Mouse (Mus musculus): ENCODE data around the gene Plppr3.

The Plppr3 gene

DNA sequence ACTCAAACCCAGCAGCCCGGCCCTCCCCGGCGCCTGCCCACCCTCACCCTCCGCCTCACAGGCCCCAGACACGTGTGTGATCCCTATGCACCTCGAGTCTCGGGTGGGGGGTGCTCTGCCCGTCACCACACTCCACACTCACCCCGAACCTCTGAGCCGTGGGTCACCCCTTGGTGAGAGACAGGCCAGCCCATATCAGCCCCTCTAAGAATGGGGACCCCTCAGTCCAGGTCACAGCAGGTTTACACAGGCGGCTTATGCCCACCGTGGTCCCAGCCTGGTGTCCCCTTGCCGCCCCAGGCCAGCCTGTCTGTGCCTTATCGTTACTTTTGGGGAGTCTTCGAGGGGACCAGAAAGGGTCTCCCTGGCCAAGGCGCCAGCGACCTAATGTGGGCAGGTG, 54.8 kb downstream of the Plppr3 start:
- DNase-seq (ENCODE audit: low spot score in 2 of 2), result no peak

DNA sequence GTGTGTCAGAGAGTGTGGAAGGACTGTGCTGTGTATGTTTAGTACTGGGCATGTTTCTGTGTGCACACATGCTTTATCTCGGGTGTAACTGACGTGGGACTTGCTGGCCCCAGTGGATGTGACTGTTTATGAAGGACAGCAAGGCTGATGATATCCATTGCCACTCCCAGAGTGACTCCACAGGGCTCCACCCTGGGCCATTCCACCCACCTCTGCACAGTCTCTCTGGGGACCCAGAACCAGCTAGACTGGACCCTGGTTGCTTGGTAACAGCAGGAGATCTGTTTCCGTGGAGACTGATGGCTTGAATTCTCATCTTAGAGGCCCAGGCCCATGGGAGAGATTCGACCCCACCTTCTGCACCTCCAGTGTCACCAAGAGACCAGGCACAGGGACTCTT, 56.2 kb downstream of the Plppr3 start:
- no peak for DNase-seq (ENCODE audit: low spot score in 2 of 2)

DNA sequence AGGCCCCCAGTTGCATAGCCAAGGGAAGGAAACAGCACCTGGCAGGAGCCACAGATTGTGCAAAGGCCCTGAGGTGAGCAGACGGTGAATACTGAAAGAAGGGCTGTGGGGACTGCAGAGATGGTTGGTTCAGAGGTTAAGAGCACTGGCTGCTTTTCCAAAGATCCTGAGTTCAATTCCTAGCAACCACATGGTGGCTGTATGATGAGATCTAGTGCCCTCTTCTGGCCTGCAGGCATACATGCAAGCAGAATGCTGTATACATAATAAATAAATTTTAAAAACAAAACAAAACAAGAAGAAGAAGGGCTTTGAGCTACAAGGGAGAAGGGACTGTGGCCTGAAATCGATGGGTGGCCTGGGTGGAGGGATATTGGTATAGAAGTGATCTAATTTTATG, 57.3 kb downstream of the Plppr3 start:
- DNase-seq (ENCODE audit: low spot score in 2 of 2), result no peak

DNA sequence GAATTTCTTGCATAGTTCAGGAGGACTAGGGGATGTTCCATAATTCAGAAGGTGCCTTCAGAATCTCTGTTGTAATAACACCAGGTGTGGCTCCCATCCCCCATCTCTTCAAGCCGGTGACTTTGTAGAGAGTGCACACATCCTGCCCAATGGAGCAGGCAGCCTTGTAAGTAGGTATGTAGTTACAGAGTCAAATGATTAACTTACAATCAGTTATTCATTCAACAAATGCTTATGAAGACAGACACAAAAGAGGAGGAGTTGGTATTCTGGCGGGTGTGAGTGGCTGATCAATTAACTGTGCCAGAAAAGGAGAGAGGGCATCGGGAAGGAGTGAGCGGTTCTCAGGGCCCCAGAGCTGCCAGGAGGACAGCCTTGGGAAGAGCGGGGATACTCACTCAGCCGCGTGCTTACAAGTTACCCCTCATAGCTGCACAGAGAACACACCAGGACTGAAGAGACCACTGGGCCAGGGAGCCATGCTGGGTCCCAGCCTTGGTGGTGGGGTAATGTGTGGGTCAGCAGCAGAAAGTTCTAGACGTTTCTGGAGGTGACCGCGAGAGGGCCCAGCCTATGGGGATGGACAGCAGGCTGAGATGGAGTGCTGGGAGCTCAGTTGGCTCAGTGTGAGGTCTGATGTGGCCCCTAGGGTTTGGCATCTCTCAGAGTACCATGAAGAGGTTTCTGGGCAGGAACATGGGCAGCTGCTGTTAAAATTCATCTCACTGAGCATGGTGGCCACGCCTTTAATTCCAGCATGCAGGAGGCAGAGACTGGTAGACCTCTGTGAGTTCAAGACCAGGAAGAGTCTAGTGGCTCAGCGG, 58.6 kb downstream of the Plppr3 start:
- no peak for DNase-seq (ENCODE audit: low spot score in 2 of 2)

DNA sequence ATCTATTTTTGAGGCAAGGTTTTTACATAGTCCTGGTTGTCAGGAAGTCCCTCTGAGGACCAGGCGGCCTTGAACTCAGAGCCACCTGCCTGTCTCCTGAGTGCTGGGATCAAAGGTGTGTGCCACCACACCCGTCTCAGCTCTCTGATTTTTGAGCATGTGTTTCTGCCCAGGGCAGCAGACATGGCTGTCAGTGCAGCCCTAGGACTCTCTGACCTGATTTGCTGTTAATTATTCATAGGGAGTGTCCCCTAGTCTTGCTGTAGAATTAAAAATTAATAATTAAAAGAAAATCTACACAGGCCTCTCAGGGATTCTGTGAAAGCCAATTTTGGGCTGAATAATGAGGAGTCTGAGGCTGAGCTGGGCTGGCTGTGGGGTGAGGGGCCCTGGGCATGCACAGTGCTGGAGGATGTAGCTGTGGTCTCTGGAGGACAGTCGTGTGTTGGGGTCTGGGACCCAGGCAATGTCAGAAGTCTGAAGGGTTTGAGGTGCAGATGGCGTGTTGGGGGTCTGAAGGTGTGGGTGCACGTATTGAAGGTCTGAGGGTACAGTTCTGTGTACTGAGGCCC, 60.1 kb downstream of the Plppr3 start:
- no peak for DNase-seq (ENCODE audit: low spot score in 2 of 2)

DNA sequence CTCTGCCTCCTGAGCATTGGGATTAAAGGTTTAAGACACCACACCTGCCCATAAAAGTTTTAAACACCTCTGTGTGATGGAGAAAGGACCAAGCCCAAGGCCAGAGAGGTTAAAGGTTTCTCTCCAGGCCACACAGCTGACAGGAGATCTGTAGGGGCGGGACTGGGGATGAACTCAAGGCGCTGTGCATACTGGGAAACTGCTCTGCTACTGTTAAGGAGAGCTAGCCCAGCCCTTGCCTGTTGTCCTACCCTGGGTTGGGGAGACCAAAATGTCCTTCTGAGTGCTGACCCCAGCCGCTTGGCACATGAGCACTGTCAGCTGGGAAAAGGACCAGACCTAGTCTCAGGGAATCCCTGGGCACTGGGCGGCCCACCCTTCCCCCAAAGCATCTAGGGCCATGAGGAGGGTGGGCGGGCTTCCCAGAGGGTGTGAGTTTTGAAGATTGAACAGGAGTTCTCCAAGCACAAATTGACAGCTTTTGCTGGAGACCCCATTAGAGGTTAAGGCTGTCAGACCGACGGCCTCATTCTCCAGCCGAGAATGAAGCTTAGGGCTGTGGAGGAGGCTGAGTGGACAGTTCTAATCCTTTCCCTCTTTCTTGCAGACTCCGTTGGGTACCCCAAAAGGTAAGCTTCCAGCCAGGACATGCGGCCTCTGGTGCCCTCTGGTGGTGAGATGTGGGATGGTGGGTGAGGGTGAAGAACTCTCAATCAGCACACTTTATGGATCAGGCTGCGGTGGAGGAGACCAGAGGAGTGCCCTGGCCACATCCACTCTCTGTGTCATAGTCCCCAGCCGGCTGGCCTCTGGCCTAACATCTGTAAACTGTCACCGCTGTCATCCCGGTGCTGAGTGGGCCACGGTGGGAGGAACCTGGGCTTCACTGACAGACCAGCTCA, 62.4 kb downstream of the Plppr3 start:
- peak; percentile 66 to 81 for DNase-seq (ENCODE audit: low spot score in 2 of 2)
